Mouse (Mus musculus) midbrain, postnatal 0 days (tissue): ENCODE data around the gene Gtpbp1. TPM values are rescaled to one million over a fixed set of nuclear protein-coding genes. Genes with fewer than 3 reads are reported as not detected.
"Not testable (repeated sequence)": the region's sequence is repeated elsewhere in the genome, so short reads cannot be mapped to it uniquely, and the experiment has no call there.

Source experiments
- ATAC-seq: fragments of 200-750 bp; cut with Nextera tagmentation; 2 replicates; pipeline ENCODE4 v1.8.0; 2017; ENCODE audit warnings: moderate number of reproducible peaks, mild to moderate bottlenecking, moderate TSS enrichment, moderate library complexity; ENCODE audit not compliant: low FRiP score
- DNase-seq: peaks from one replicate; pipeline ENCODE4 v3.0.0-alpha.2; 2015; ENCODE audit warnings: low spot score
- H3K27ac ChIP-seq: fragments of 300-500 bp; sonication (generic); 2 replicates; pipeline ENCODE4 v1.5.1; 2014; ENCODE audit warnings: low read depth, mild to moderate bottlenecking, low read length, mixed read lengths
- H3K27me3 ChIP-seq: fragments of 300-500 bp; sonication (generic); 2 replicates; pipeline ENCODE4 v1.6.1; 2014; ENCODE audit warnings: low read length, control low read depth, mixed read lengths; ENCODE audit not compliant: insufficient read depth
- H3K36me3 ChIP-seq: fragments of 300-500 bp; sonication (generic); 2 replicates; pipeline ENCODE4 v1.6.1; 2014; ENCODE audit warnings: low read length, control low read depth, mixed read lengths; ENCODE audit not compliant: insufficient read depth
- H3K4me1 ChIP-seq: fragments of 300-500 bp; sonication (generic); 2 replicates; pipeline ENCODE4 v1.6.1; 2014; ENCODE audit warnings: mild to moderate bottlenecking, control low read depth, antibody characterized with exemption, low read length, mixed read lengths; ENCODE audit not compliant: insufficient read depth
- H3K4me2 ChIP-seq: fragments of 300-500 bp; sonication (generic); 2 replicates; pipeline ENCODE4 v1.6.1; 2014; ENCODE audit warnings: low read depth, mild to moderate bottlenecking, low read length, mixed read lengths; ENCODE audit not compliant: poor library complexity, severe bottlenecking
- H3K4me3 ChIP-seq: fragments of 300-500 bp; sonication (generic); 2 replicates; pipeline ENCODE4 v1.5.1; 2014; ENCODE audit warnings: low read depth, mild to moderate bottlenecking, low read length, moderate library complexity
- H3K9ac ChIP-seq: fragments of 300-500 bp; sonication (generic); replicated peaks from 2 replicates; pipeline ENCODE4 v1.6.1; 2014; ENCODE audit warnings: mild to moderate bottlenecking, low read length, moderate library complexity, mixed read lengths; ENCODE audit not compliant: poor library complexity, severe bottlenecking
- H3K9me3 ChIP-seq: fragments of 300-500 bp; sonication (generic); 2 replicates; pipeline ENCODE4 v1.6.1; 2016; ENCODE audit warnings: low read length, control low read depth
- CTCF ChIP-seq: IDR thresholded peaks from 2 replicates; pipeline ENCODE4 v1.5.1; 2016; ENCODE audit warnings: antibody characterized with exemption, mild to moderate bottlenecking
- WGBS: fragments of 180-500 bp; shearing (Covaris S2); extraction: QIAGEN DNeasy Blood & Tissue Kit; methylation state at CpG from one replicate; pipeline ENCODE4 v1.1.7; 2014; 5-methylcytosine and 5-hydroxymethylcytosine counted together
- polyA plus RNA-seq: library from polyadenylated mRNA; unstranded; fragments of >200 nt; fragmentation: Nextera tagmentation; extraction: Ambion mirVana; gene quantifications from 2 replicates; pipeline ENCODE4 v1.2.1, GENCODE M21; 2015
- total RNA-seq: library from RNA; depleted of rRNA; stranded (reverse); fragments of >200 nt; gene quantifications from 2 replicates; pipeline ENCODE4 v1.2.3, GENCODE M21; 2014

Gtpbp1 gene
- total and polyA plus RNA-seq, 2 experiments from 2014 or later = 40.0 to 99.3 TPM

GRCm38 (mm10) chr15:79669195-79669594 lies 21.4 kb upstream of the Gtpbp1 start:
- peak; percentile 41; the same call in 1 of the 2 replicates for TF ChIP-seq CTCF
- H3K9ac ChIP-seq = no peak overlapping the region
- no peak overlapping the region for H3K4me2 ChIP-seq
- no peak for DNase-seq
- no peak for ATAC-seq
- H3K27me3 ChIP-seq = no peaks in the 10 kb centered on the region
- H3K4me1 ChIP-seq = peaks cover 5% of the 10 kb centered on the region; the same call in 1 of the 2 replicates
- 75% methylated on average over 10 of the region's 10 CpGs for WGBS
- no peaks in the 10 kb centered on the region for H3K9me3 ChIP-seq
- no peak overlapping the region for H3K27ac ChIP-seq
- H3K36me3 ChIP-seq = peaks cover 32% of the 10 kb centered on the region
- H3K4me3 ChIP-seq = no peak overlapping the region

GRCm38 (mm10) chr15:79670249-79670971 lies 20.2 kb upstream of the Gtpbp1 start, which contains the start of gene Tomm22:
Gene Tomm22, plus strand, starts transcription at chr15:79670861.
- H3K4me2 ChIP-seq = peak within 1 kb of the TSS; percentile 76
- WGBS = 17% methylated on average over 32 of the region's 33 CpGs
- peaks cover 5% of the 10 kb centered on the region; the same call in 1 of the 2 replicates for H3K4me1 ChIP-seq
- ATAC-seq (peak; percentile 95), DNase-seq (peak; percentile 97)
- peak within 1 kb of the TSS; percentile 32; the same call in 1 of the 2 replicates for H3K27ac ChIP-seq
- no peaks in the 10 kb centered on the region for H3K9me3 ChIP-seq
- peak within 1 kb of the TSS; percentile 84 for H3K4me3 ChIP-seq
- peaks cover 44% of the 10 kb centered on the region for H3K36me3 ChIP-seq
- no peaks in the 10 kb centered on the region for H3K27me3 ChIP-seq
- peak within 1 kb of the TSS; percentile 69 for H3K9ac ChIP-seq
- peak; percentile 73 for TF ChIP-seq CTCF

GRCm38 (mm10) chr15:79670972-79671299 lies 19.7 kb upstream of the Gtpbp1 start:
- DNase-seq (no peak), ATAC-seq (no peak; the same call in 1 of the 2 replicates)
- Histone ChIP-seq H3K4me2 (peak overlapping the region; percentile 76), H3K27ac (peak overlapping the region; percentile 32; the same call in 1 of the 2 replicates), H3K4me3 (peak overlapping the region; percentile 84), H3K27me3 (no peaks in the 10 kb centered on the region), H3K9me3 (no peaks in the 10 kb centered on the region), H3K4me1 (peaks cover 5% of the 10 kb centered on the region; the same call in 1 of the 2 replicates), H3K36me3 (peaks cover 42% of the 10 kb centered on the region), H3K9ac (peak overlapping the region; percentile 69)
- under 1% methylated on average over 32 of the region's 37 CpGs for WGBS
- TF ChIP-seq CTCF = no peak

- H3K4me3 ChIP-seq, H3K9ac ChIP-seq, H3K27ac ChIP-seq, ATAC-seq, DNase-seq, H3K9me3 ChIP-seq, H3K27me3 ChIP-seq, H3K4me1 ChIP-seq: not testable (repeated sequence)
- H3K4me2 ChIP-seq = peak overlapping the region; percentile 76
- H3K36me3 ChIP-seq = peaks cover 38% of the 10 kb centered on the region
- WGBS = 87% methylated on average over 11 of the region's 11 CpGs
Observed at GRCm38 (mm10) chr15:79671828-79672348, 18.8 kb upstream of the Gtpbp1 start.

- no peak overlapping the region for H3K9ac ChIP-seq
- no peaks in the 10 kb centered on the region for H3K4me1 ChIP-seq
- H3K36me3 ChIP-seq = peaks cover 29% of the 10 kb centered on the region; the same call in 1 of the 2 replicates
- no peaks in the 10 kb centered on the region for H3K27me3 ChIP-seq
- ATAC-seq (no peak), DNase-seq (no peak)
- no peak overlapping the region for H3K4me3 ChIP-seq
- no peak overlapping the region for H3K4me2 ChIP-seq
- no peak overlapping the region for H3K27ac ChIP-seq
- TF ChIP-seq CTCF = no peak
- H3K9me3 ChIP-seq = no peaks in the 10 kb centered on the region
- 91% methylated on average over 2 of the region's 2 CpGs for WGBS
Observed at GRCm38 (mm10) chr15:79677936-79678335, 12.7 kb upstream of the Gtpbp1 start.

GRCm38 (mm10) chr15:79681973-79682372 lies 8.7 kb upstream of the Gtpbp1 start:
- H3K27me3 ChIP-seq = no peaks in the 10 kb centered on the region
- no peak overlapping the region for H3K4me3 ChIP-seq
- peaks cover 29% of the 10 kb centered on the region for H3K4me1 ChIP-seq
- H3K27ac ChIP-seq = no peak overlapping the region
- ATAC-seq (no peak), DNase-seq (no peak)
- WGBS = 88% methylated on average over 4 of the region's 4 CpGs
- H3K4me2 ChIP-seq = no peak overlapping the region
- H3K36me3 ChIP-seq = no peaks in the 10 kb centered on the region
- no peaks in the 10 kb centered on the region for H3K9me3 ChIP-seq
- TF ChIP-seq CTCF = no peak
- no peak overlapping the region for H3K9ac ChIP-seq
